Mouse (Mus musculus) CH12.LX (cell line): ENCODE measurements at regions not wholly inside any gene's neighbourhood (a gene's known extent, or its start where the extent isn't known, plus 50 kb on each side); places are given as distances from the start of the nearest gene placed in this dataset.

ENCODE experiments used
- DNase-seq: peaks from one replicate; pipeline ENCODE4 v3.0.0-alpha.2; 2013; ENCODE audit errors: extremely low read depth
- H3K27ac ChIP-seq: 2 replicates; pipeline ENCODE4 v1.5.1; 2012; ENCODE audit warnings: low read depth, mild to moderate bottlenecking, control low read depth, moderate library complexity; ENCODE audit not compliant: insufficient read depth
- H3K27me3 ChIP-seq: replicated peaks from 2 replicates; pipeline ENCODE3; 2012; ENCODE audit warnings: inconsistent platforms
- H3K36me3 ChIP-seq, 2 experiments: replicated peaks in 1 of 2; 2 replicates each; pipeline versions ENCODE3 to v1.6.1; 2012; ENCODE audit warnings: inconsistent platforms in 1 of 2, low read length in 1 of 2, mild to moderate bottlenecking in 1 of 2, mixed read lengths in 1 of 2, moderate library complexity in 1 of 2; ENCODE audit not compliant: control insufficient read depth in 1 of 2, insufficient read depth in 1 of 2
- H3K4me1 ChIP-seq, 2 experiments: 2 replicates each; pipeline ENCODE4 v1.6.1; 2012; ENCODE audit warnings: inconsistent platforms in 1 of 2, moderate library complexity in 1 of 2; ENCODE audit not compliant: insufficient read depth in 2 of 2, control insufficient read depth in 1 of 2
- H3K4me2 ChIP-seq: 2 replicates; pipeline ENCODE4 v1.6.1; 2012; ENCODE audit warnings: low read depth, mild to moderate bottlenecking, control low read depth; ENCODE audit not compliant: poor library complexity, insufficient read depth, severe bottlenecking
- H3K4me3 ChIP-seq, 3 experiments: fragments of 150-350 bp in 1 of 3; sonication (generic) in 1 of 3; replicated peaks in 1 of 3; 2 replicates each; pipeline versions ENCODE3 to v1.5.1; 2011 to 2012; ENCODE audit warnings: low read depth in 2 of 3, low read length in 2 of 3, mild to moderate bottlenecking in 2 of 3, moderate library complexity in 2 of 3, control low read depth in 1 of 3, improper control_type of control experiment in 1 of 3, inconsistent platforms in 1 of 3, mixed read lengths in 1 of 3; ENCODE audit not compliant: poor library complexity in 1 of 3
- H3K79me2 ChIP-seq: replicated peaks from 2 replicates; pipeline ENCODE4 v1.6.1; 2012; ENCODE audit warnings: mild to moderate bottlenecking, moderate library complexity; ENCODE audit not compliant: control insufficient read depth, poor library complexity, insufficient read depth, severe bottlenecking; ENCODE audit errors: extremely low read depth
- H3K9ac ChIP-seq: 2 replicates; pipeline ENCODE4 v1.6.1; 2012; ENCODE audit warnings: low read depth, mild to moderate bottlenecking, control low read depth, moderate library complexity; ENCODE audit not compliant: insufficient read depth
- H3K9me3 ChIP-seq: replicated peaks from 2 replicates; pipeline ENCODE3; 2012; ENCODE audit warnings: low read length, inconsistent platforms, mixed read lengths
- BHLHE40 ChIP-seq: IDR thresholded peaks from 2 replicates; pipeline ENCODE4 v1.6.1; 2011; ENCODE audit warnings: mild to moderate bottlenecking, low read depth, low read length, improper control_type of control experiment
- CTCF ChIP-seq, 2 experiments: IDR thresholded peaks in 1 of 2; conservative IDR thresholded peaks in 1 of 2; 2 replicates each; pipeline ENCODE4 v1.5.1; 2011 to 2012; ENCODE audit warnings: low read depth in 2 of 2, low read length in 2 of 2, improper control_type of control experiment in 1 of 2, inconsistent platforms in 1 of 2, mild to moderate bottlenecking in 1 of 2, moderate library complexity in 1 of 2
- E2F4 ChIP-seq: IDR thresholded peaks from 2 replicates; pipeline ENCODE4 v1.6.1; 2011; ENCODE audit warnings: low read depth, low read length, improper control_type of control experiment; ENCODE audit not compliant: insufficient replicate concordance
- EP300 ChIP-seq: IDR thresholded peaks from 2 replicates; pipeline ENCODE4 v1.6.1; 2011; ENCODE audit warnings: low read length, improper control_type of control experiment
- GABPA ChIP-seq: IDR thresholded peaks from 2 replicates; pipeline ENCODE4 v1.6.1; 2012; ENCODE audit warnings: low read depth, low read length, improper control_type of control experiment, inconsistent platforms; ENCODE audit not compliant: insufficient replicate concordance
- IRF4 ChIP-seq: IDR thresholded peaks from 2 replicates; pipeline ENCODE4 v1.6.1; 2014; ENCODE audit warnings: low read depth, mild to moderate bottlenecking, inconsistent platforms, low read length, improper control_type of control experiment
- JUN ChIP-seq: IDR thresholded peaks from 2 replicates; pipeline ENCODE4 v1.6.1; 2011; ENCODE audit warnings: low read depth, mild to moderate bottlenecking, low read length, improper control_type of control experiment, moderate library complexity; ENCODE audit not compliant: insufficient read depth
- JUND ChIP-seq: conservative IDR thresholded peaks from 2 replicates; pipeline ENCODE4 v1.6.1; 2011; ENCODE audit warnings: low read depth, low read length, improper control_type of control experiment
- MAFK ChIP-seq: IDR thresholded peaks from 2 replicates; pipeline ENCODE4 v1.6.1; 2011; ENCODE audit warnings: low read length, improper control_type of control experiment; ENCODE audit not compliant: insufficient replicate concordance
- MEF2A ChIP-seq: IDR thresholded peaks from 2 replicates; pipeline ENCODE4 v1.6.1; 2014; ENCODE audit warnings: low read depth, mild to moderate bottlenecking, inconsistent platforms, low read length, improper control_type of control experiment, borderline replicate concordance
- MXI1 ChIP-seq: IDR thresholded peaks from 2 replicates; pipeline ENCODE4 v1.6.1; 2011; ENCODE audit warnings: mild to moderate bottlenecking, low read depth, low read length, improper control_type of control experiment
- NELFE ChIP-seq: IDR thresholded peaks from 2 replicates; pipeline ENCODE4 v1.6.1; 2011; ENCODE audit warnings: low read depth, low read length, improper control_type of control experiment
- NRF1 ChIP-seq: IDR thresholded peaks from 2 replicates; pipeline ENCODE4 v1.6.1; 2014; ENCODE audit warnings: low read depth, mild to moderate bottlenecking, inconsistent platforms, low read length, improper control_type of control experiment, moderate library complexity
- PAX5 ChIP-seq: IDR thresholded peaks from 2 replicates; pipeline ENCODE4 v1.6.1; 2012; ENCODE audit warnings: low read length, inconsistent platforms, mixed read lengths
- POLR2AphosphoS2 ChIP-seq: IDR thresholded peaks from 2 replicates; pipeline ENCODE4 v1.6.1; 2011; ENCODE audit warnings: low read depth, low read length, improper control_type of control experiment
- SIN3A ChIP-seq: IDR thresholded peaks from 2 replicates; pipeline ENCODE4 v1.6.1; 2012; ENCODE audit warnings: low read length, improper control_type of control experiment, inconsistent platforms
- SMC3 ChIP-seq: IDR thresholded peaks from 2 replicates; pipeline ENCODE4 v1.6.1; 2011; ENCODE audit warnings: low read depth, low read length, improper control_type of control experiment
- TBP ChIP-seq: conservative IDR thresholded peaks from 2 replicates; pipeline ENCODE4 v1.6.1; 2011; ENCODE audit warnings: low read depth, low read length, improper control_type of control experiment
- USF1 ChIP-seq: IDR thresholded peaks from 2 replicates; pipeline ENCODE4 v1.6.1; 2014; ENCODE audit warnings: low read depth, mild to moderate bottlenecking, inconsistent platforms, low read length, improper control_type of control experiment
- USF2 ChIP-seq: conservative IDR thresholded peaks from 2 replicates; pipeline ENCODE4 v1.6.1; 2011; ENCODE audit warnings: low read depth, low read length, improper control_type of control experiment
- dilution Hi-C: fragments of 300-500 bp; cut with MboI; formaldehyde crosslinking; loops from 2 replicates; pipeline ENCODE4 v1.14.3; 2020; ENCODE audit warnings: low sequenced_read_pairs; ENCODE audit not compliant: extremely low pct_unique_long_range_greater_than_20kb, extremely low pct_ligation_motif_present
- in situ Hi-C: fragments of 300-500 bp; cut with MboI; formaldehyde crosslinking; loops from 3 replicates; pipeline ENCODE4 v1.14.3; 2019; ENCODE audit warnings: low sequenced_read_pairs, low pct_ligation_motif_present, low pct_unique_long_range_greater_than_20kb, mixed read lengths

- DNase-seq = peak; percentile 37
- Histone ChIP-seq H3K9ac (no peak overlapping the region), H3K4me1 (peaks cover 0 to 21% of the 10 kb centered on the region in 2 experiments; a peak in 2 of 4 replicates), H3K27me3 (no peaks in the 10 kb centered on the region), H3K79me2 (no peaks in the 10 kb centered on the region), H3K27ac (no peak overlapping the region), H3K36me3 (no peaks in the 10 kb centered on the region), H3K4me3 (no peak overlapping the region), H3K9me3 (no peaks in the 10 kb centered on the region), H3K4me2 (no peak overlapping the region)
- dilution Hi-C loops (no loop called here), in situ Hi-C loops (no loop called here)
- TF ChIP-seq MXI1 (no peak), USF2 (no peak), JUND (no peak), TBP (no peak), EP300 (peak; percentile 35), MAFK (no peak)
These were observed 272.6 kb upstream of the Tmc3 start for GRCm38 (mm10) chr7:83312172-83312571.

GRCm38 (mm10) chr7:83329809-83330412, 254.8 kb upstream of the Tmc3 start:
- DNase-seq = no peak
- Histone ChIP-seq H3K36me3 (no peaks in the 10 kb centered on the region), H3K27me3 (no peaks in the 10 kb centered on the region), H3K4me1 (no peaks in the 10 kb centered on the region), H3K9me3 (no peaks in the 10 kb centered on the region), H3K4me3 (no peak overlapping the region), H3K27ac (no peak overlapping the region), H3K9ac (no peak overlapping the region)
- dilution Hi-C loops (no loop called here), in situ Hi-C loops (no loop called here)
- no peak for TF ChIP-seq IRF4
- TF ChIP-seq E2F4 = no peak
- TF ChIP-seq GABPA = no peak
- no peak for TF ChIP-seq PAX5
- no peak for TF ChIP-seq NRF1
- no peak for TF ChIP-seq BHLHE40
- TF ChIP-seq POLR2AphosphoS2 = no peak
- no peak for TF ChIP-seq USF1
- TF ChIP-seq SIN3A = no peak
- TF ChIP-seq CTCF (conservative IDR thresholded peaks at IDR 0.05 in 1 of 2, IDR thresholded peaks at IDR 0.05 in 1 of 2; ENCODE audit: low read depth in 2 of 2, low read length in 2 of 2) = no peak
- no peak for TF ChIP-seq NELFE
- no peak for TF ChIP-seq MXI1
- no peak for TF ChIP-seq SMC3
- no peak for TF ChIP-seq JUN
- no peak for TF ChIP-seq MEF2A
- TF ChIP-seq, all 38 proteins: peak for 0
- Histone ChIP-seq H3K79me2 (no peaks in the 10 kb centered on the region), H3K4me2 (no peak overlapping the region)
